Mouse (Mus musculus) Muller cell, postnatal 12 days (primary cell): Measurements from ENCODE around the gene Ube2q1.

Experiments
- DNase-seq: peaks from one replicate; pipeline ENCODE4 v3.0.0-alpha.2; 2015; ENCODE audit errors: inconsistent ontology term

Gene Ube2q1

GRCm38 (mm10) chr3:89821096-89821513 lies 47.7 kb downstream of the Ube2q1 start:
- no peak for DNase-seq

GRCm38 (mm10) chr3:89821548-89822480 lies 48.4 kb downstream of the Ube2q1 start:
- no peak for DNase-seq

GRCm38 (mm10) chr3:89823594-89823993 lies 50.2 kb downstream of the Ube2q1 start:
- DNase-seq: no peak

GRCm38 (mm10) chr3:89826295-89826694 lies 52.9 kb downstream of the Ube2q1 start:
- no peak for DNase-seq

GRCm38 (mm10) chr3:89830815-89831591 lies 57.6 kb downstream of the Ube2q1 start, which contains the start of gene She:
Gene She (plus strand): TSS chr3:89831370.
- DNase-seq: peak; percentile 5
